Mouse (Mus musculus): ENCODE measurements at regions not wholly inside any gene's neighbourhood (a gene's known extent, or its start where the extent isn't known, plus 50 kb on each side); places are given as distances from the start of the nearest gene placed in this dataset.

GRCm38 (mm10) chr4:75463579-75463978 is 185.5 kb upstream of the Dmac1 start:
- no peak for TF ChIP-seq CTCF (IDR thresholded peaks at IDR 0.05)
- no peak for TF ChIP-seq POLR2A (IDR thresholded peaks at IDR 0.05; ENCODE audit: insufficient read depth, low read depth, low read length)
